Mouse (Mus musculus) hindbrain, embryonic 12.5 days (tissue): ENCODE measurements at regions not wholly inside any gene's neighbourhood (a gene's known extent, or its start where the extent isn't known, plus 50 kb on each side); places are given as distances from the start of the nearest gene placed in this dataset.
A peak's percentile ranks its signal among the peaks of the same experiment; 100 is the strongest.

ENCODE experiments used
- ATAC-seq: fragments of 200-750 bp; cut with Nextera tagmentation; 2 replicates; pipeline ENCODE4 v1.8.0; 2017; ENCODE audit warnings: moderate TSS enrichment; ENCODE audit not compliant: low FRiP score
- H3K27ac ChIP-seq: fragments of 300-500 bp; sonication (generic); 2 replicates; pipeline ENCODE4 v1.5.1; 2016; ENCODE audit warnings: mild to moderate bottlenecking
- H3K27me3 ChIP-seq: fragments of 300-500 bp; sonication (generic); 2 replicates; pipeline ENCODE4 v1.6.1; 2016; ENCODE audit warnings: mild to moderate bottlenecking
- H3K36me3 ChIP-seq: fragments of 300-500 bp; sonication (generic); 2 replicates; pipeline ENCODE4 v1.6.1; 2016; ENCODE audit warnings: mild to moderate bottlenecking
- H3K4me1 ChIP-seq: fragments of 300-500 bp; sonication (generic); 2 replicates; pipeline ENCODE4 v1.6.1; 2016
- H3K4me2 ChIP-seq: fragments of 300-500 bp; sonication (generic); replicated peaks from 2 replicates; pipeline ENCODE4 v1.6.1; 2016; ENCODE audit warnings: mild to moderate bottlenecking
- H3K4me3 ChIP-seq: fragments of 300-500 bp; sonication (generic); 2 replicates; pipeline ENCODE4 v1.5.1; 2016; ENCODE audit warnings: mild to moderate bottlenecking
- H3K9ac ChIP-seq: fragments of 300-500 bp; sonication (generic); 2 replicates; pipeline ENCODE4 v1.6.1; 2016; ENCODE audit warnings: mild to moderate bottlenecking, moderate library complexity
- H3K9me3 ChIP-seq: fragments of 300-500 bp; sonication (generic); replicated peaks from 2 replicates; pipeline ENCODE4 v1.6.1; 2016; ENCODE audit warnings: mild to moderate bottlenecking
- WGBS: fragments of 180-500 bp; shearing (Covaris S2); methylation state at CpG from one replicate; pipeline ENCODE4 v1.1.7; 2016; 5-methylcytosine and 5-hydroxymethylcytosine counted together

- H3K4me3 ChIP-seq: no peak overlapping the region
- ATAC-seq: peak; percentile 52; the same call in 1 of the 2 replicates
Observed at GRCm38 (mm10) chr3:40092765-40093368, 438.2 kb upstream of the Intu start.

GRCm38 (mm10) chr3:40094040-40094439, 437.0 kb upstream of the Intu start:
- no peak for ATAC-seq
- no peaks in the 10 kb centered on the region for H3K27me3 ChIP-seq
- H3K9me3 ChIP-seq: no peaks in the 10 kb centered on the region
- no peak overlapping the region for H3K4me3 ChIP-seq
- no peak overlapping the region for H3K27ac ChIP-seq
- 51% methylated on average over 6 of the region's 6 CpGs for WGBS
- H3K4me2 ChIP-seq: no peak overlapping the region
- no peak overlapping the region for H3K9ac ChIP-seq
- no peaks in the 10 kb centered on the region for H3K36me3 ChIP-seq
- H3K4me1 ChIP-seq: peaks cover 3% of the 10 kb centered on the region; the same call in 1 of the 2 replicates

More at GRCm38 (mm10) chr3:40092765-40093368, 438.2 kb upstream of the Intu start:
- no peak overlapping the region for H3K27ac ChIP-seq
- H3K27me3 ChIP-seq: no peaks in the 10 kb centered on the region
- no peak overlapping the region for H3K9ac ChIP-seq
- H3K9me3 ChIP-seq: no peaks in the 10 kb centered on the region
- H3K4me1 ChIP-seq: peaks cover 3% of the 10 kb centered on the region; the same call in 1 of the 2 replicates
- H3K4me2 ChIP-seq: no peak overlapping the region
- H3K36me3 ChIP-seq: no peaks in the 10 kb centered on the region
- WGBS: 40% methylated on average over 8 of the region's 8 CpGs

- Histone ChIP-seq H3K4me1 (peaks cover 3% of the 10 kb centered on the region; the same call in 1 of the 2 replicates), H3K27me3 (no peaks in the 10 kb centered on the region), H3K4me3 (no peak overlapping the region), H3K36me3 (no peaks in the 10 kb centered on the region), H3K27ac (no peak overlapping the region), H3K9me3 (no peaks in the 10 kb centered on the region), H3K4me2 (no peak overlapping the region), H3K9ac (no peak overlapping the region)
- no peak for ATAC-seq
Observed at GRCm38 (mm10) chr3:40094701-40095100, 436.4 kb upstream of the Intu start.

GRCm38 (mm10) chr3:40102698-40103097, 428.4 kb upstream of the Intu start:
- Histone ChIP-seq H3K9ac (no peak overlapping the region), H3K36me3 (no peaks in the 10 kb centered on the region), H3K27ac (no peak overlapping the region), H3K4me1 (peaks cover 7% of the 10 kb centered on the region; the same call in 1 of the 2 replicates), H3K4me3 (no peak overlapping the region), H3K27me3 (no peaks in the 10 kb centered on the region), H3K4me2 (no peak overlapping the region), H3K9me3 (no peaks in the 10 kb centered on the region)
- WGBS: 25% methylated on average over 4 of the region's 4 CpGs
- ATAC-seq: peak; percentile 87

- H3K4me3 ChIP-seq: no peak overlapping the region
- no peak overlapping the region for H3K27ac ChIP-seq
- no peak overlapping the region for H3K9ac ChIP-seq
- no peaks in the 10 kb centered on the region for H3K9me3 ChIP-seq
- H3K4me2 ChIP-seq: no peak overlapping the region
- 53% methylated on average over 4 of the region's 4 CpGs for WGBS
- peaks cover 15% of the 10 kb centered on the region for H3K4me1 ChIP-seq
- no peak for ATAC-seq
- no peaks in the 10 kb centered on the region for H3K36me3 ChIP-seq
- no peaks in the 10 kb centered on the region for H3K27me3 ChIP-seq
Observed at GRCm38 (mm10) chr3:40114811-40115210, 416.3 kb upstream of the Intu start.

GRCm38 (mm10) chr3:40118551-40118950, 412.5 kb upstream of the Intu start:
- H3K36me3 ChIP-seq: no peaks in the 10 kb centered on the region
- H3K9me3 ChIP-seq: no peaks in the 10 kb centered on the region
- no peak overlapping the region for H3K9ac ChIP-seq
- H3K4me3 ChIP-seq: no peak overlapping the region
- ATAC-seq: no peak
- WGBS: 81% methylated on average over 3 of the region's 3 CpGs
- H3K4me2 ChIP-seq: no peak overlapping the region
- H3K27me3 ChIP-seq: no peaks in the 10 kb centered on the region; the same call in 1 of the 2 replicates
- H3K4me1 ChIP-seq: peaks cover 27% of the 10 kb centered on the region
- H3K27ac ChIP-seq: no peak overlapping the region

- ATAC-seq: peak; percentile 47; the same call in 1 of the 2 replicates
- Histone ChIP-seq H3K4me1 (peaks cover 29% of the 10 kb centered on the region), H3K4me2 (no peak overlapping the region), H3K27me3 (no peaks in the 10 kb centered on the region; the same call in 1 of the 2 replicates), H3K9me3 (no peaks in the 10 kb centered on the region), H3K4me3 (no peak overlapping the region), H3K27ac (0 out of 2 replicates have a peak overlapping the region, but pooled peaks have one; percentile 23), H3K36me3 (no peaks in the 10 kb centered on the region), H3K9ac (no peak overlapping the region)
- WGBS: 36% methylated on average over 1 of the region's 1 CpGs
Observed at GRCm38 (mm10) chr3:40119462-40119861, 411.6 kb upstream of the Intu start.

GRCm38 (mm10) chr3:40120298-40120875, 410.7 kb upstream of the Intu start:
- no peak overlapping the region for H3K27ac ChIP-seq
- H3K9ac ChIP-seq: no peak overlapping the region
- peaks cover 26% of the 10 kb centered on the region for H3K4me1 ChIP-seq
- H3K4me2 ChIP-seq: no peak overlapping the region
- no peaks in the 10 kb centered on the region for H3K36me3 ChIP-seq
- H3K27me3 ChIP-seq: no peaks in the 10 kb centered on the region; the same call in 1 of the 2 replicates
- peak; percentile 69; the same call in 1 of the 2 replicates for ATAC-seq
- no peak overlapping the region for H3K4me3 ChIP-seq
- 21% methylated on average over 4 of the region's 4 CpGs for WGBS
- no peaks in the 10 kb centered on the region for H3K9me3 ChIP-seq

GRCm38 (mm10) chr3:40123558-40124236, 407.4 kb upstream of the Intu start:
- Histone ChIP-seq H3K27ac (no peak overlapping the region), H3K4me1 (peaks cover 26% of the 10 kb centered on the region)
- 29% methylated on average over 9 of the region's 9 CpGs for WGBS

GRCm38 (mm10) chr3:40126903-40127302, 404.2 kb upstream of the Intu start:
- ATAC-seq: no peak
- no peak overlapping the region for H3K9ac ChIP-seq
- H3K9me3 ChIP-seq: no peaks in the 10 kb centered on the region
- H3K4me1 ChIP-seq: 0 out of 2 replicates have a peak, but pooled peaks cover 4% of the 10 kb centered on the region
- 95% methylated on average over 2 of the region's 2 CpGs for WGBS
- H3K4me2 ChIP-seq: no peak overlapping the region
- H3K27me3 ChIP-seq: no peaks in the 10 kb centered on the region
- no peak overlapping the region for H3K27ac ChIP-seq
- no peaks in the 10 kb centered on the region for H3K36me3 ChIP-seq
- no peak overlapping the region for H3K4me3 ChIP-seq

More at GRCm38 (mm10) chr3:40123558-40124236, 407.4 kb upstream of the Intu start:
- Histone ChIP-seq H3K36me3 (no peaks in the 10 kb centered on the region), H3K9me3 (no peaks in the 10 kb centered on the region), H3K4me2 (no peak overlapping the region), H3K27me3 (no peaks in the 10 kb centered on the region; the same call in 1 of the 2 replicates), H3K4me3 (no peak overlapping the region), H3K9ac (no peak overlapping the region)
- peak; percentile 58 for ATAC-seq

- Histone ChIP-seq H3K9ac (no peak overlapping the region), H3K4me2 (no peak overlapping the region), H3K4me1 (no peaks in the 10 kb centered on the region), H3K4me3 (no peak overlapping the region), H3K27ac (no peak overlapping the region), H3K9me3 (no peaks in the 10 kb centered on the region), H3K36me3 (no peaks in the 10 kb centered on the region), H3K27me3 (no peaks in the 10 kb centered on the region)
- 88% methylated on average over 8 of the region's 8 CpGs for WGBS
- ATAC-seq: no peak
Observed at GRCm38 (mm10) chr3:40130858-40131584, 400.1 kb upstream of the Intu start.

- H3K27ac ChIP-seq: no peak overlapping the region
- H3K36me3 ChIP-seq: no peaks in the 10 kb centered on the region
- 90% methylated on average over 5 of the region's 5 CpGs for WGBS
- no peak overlapping the region for H3K4me3 ChIP-seq
- no peaks in the 10 kb centered on the region for H3K27me3 ChIP-seq
- no peaks in the 10 kb centered on the region for H3K4me1 ChIP-seq
- H3K9me3 ChIP-seq: no peaks in the 10 kb centered on the region
- no peak overlapping the region for H3K9ac ChIP-seq
- no peak for ATAC-seq
- H3K4me2 ChIP-seq: no peak overlapping the region
Observed at GRCm38 (mm10) chr3:40138671-40139070, 392.4 kb upstream of the Intu start.
